Mouse (Mus musculus) heart, postnatal 36 days (tissue): Measurements from ENCODE around the gene Ranbp17. TPM values are rescaled to one million over a fixed set of nuclear protein-coding genes. Genes with fewer than 3 reads are reported as not detected.
"Not testable (repeated sequence)": the region's sequence is repeated elsewhere in the genome, so short reads cannot be mapped to it uniquely, and the experiment has no call there.

Experiments
- DNase-seq, 2 experiments: peaks; one replicate each; pipeline ENCODE4 v3.0.0; 2021 to 2022
- intact Hi-C: fragments of 180-260 bp; cut with DNase I; formaldehyde crosslinking; loops from one replicate; pipeline ENCODE4 v1.15.1; 2025
- total RNA-seq, 2 experiments: library from RNA; stranded (reverse); gene quantifications; 2 replicates each; pipeline ENCODE4 v1.2.3; 2021

Gene Ranbp17
- under 1 TPM; 0.44 to 0.89 TPM for total RNA-seq

GRCm38 (mm10) chr11:33513376-33513991 lies at the start of gene Ranbp17:
Ranbp17 (minus strand) TSS chr11:33513746.
- peak; percentile 18 to 37 for DNase-seq
- intact Hi-C loops = no loop called here

GRCm38 (mm10) chr11:33554123-33554522 lies 40.6 kb upstream of the Ranbp17 start:
- no peak for DNase-seq
- intact Hi-C loops = loop anchor here (5.0 kb wide), 1 partner anchor 377 kb away; no protein-coding TSS in a partner anchor

GRCm38 (mm10) chr11:33550861-33551560 lies 37.5 kb upstream of the Ranbp17 start:
- no peak for DNase-seq
- intact Hi-C loops = loop anchor here (5.0 kb wide), 1 partner anchor 374 kb away; no protein-coding TSS in a partner anchor

- DNase-seq = peak in 1 of 2 experiments; percentile 16
These were observed 33.8 kb upstream of the Ranbp17 start for GRCm38 (mm10) chr11:33547386-33547785.

GRCm38 (mm10) chr11:33544945-33545344 lies 31.4 kb upstream of the Ranbp17 start:
- intact Hi-C loops = no loop called here
- DNase-seq = no peak

More at GRCm38 (mm10) chr11:33547386-33547785, 33.8 kb upstream of the Ranbp17 start:
- intact Hi-C loops = no loop called here

GRCm38 (mm10) chr11:33544121-33544520 lies 30.6 kb upstream of the Ranbp17 start:
- intact Hi-C loops = no loop called here

GRCm38 (mm10) chr11:33537390-33538125 lies 24.0 kb upstream of the Ranbp17 start:
- intact Hi-C loops = no loop called here

More at GRCm38 (mm10) chr11:33544121-33544520, 30.6 kb upstream of the Ranbp17 start:
- DNase-seq = no peak

GRCm38 (mm10) chr11:33536636-33537035 lies 23.1 kb upstream of the Ranbp17 start:
- intact Hi-C loops = no loop called here
- no peak for DNase-seq

More at GRCm38 (mm10) chr11:33537390-33538125, 24.0 kb upstream of the Ranbp17 start:
- no peak for DNase-seq

- DNase-seq = no peak
- intact Hi-C loops = no loop called here
These were observed 21.0 kb upstream of the Ranbp17 start for GRCm38 (mm10) chr11:33534541-33534940.

GRCm38 (mm10) chr11:33533577-33533976 lies 20.0 kb upstream of the Ranbp17 start:
- intact Hi-C loops = no loop called here
- no peak for DNase-seq

GRCm38 (mm10) chr11:33529576-33529975 lies 16.0 kb upstream of the Ranbp17 start:
- intact Hi-C loops = no loop called here
- no peak for DNase-seq

GRCm38 (mm10) chr11:33512854-33513375 lies 631 bp downstream of the Ranbp17 start:
- peak; percentile 30 to 58 for DNase-seq
- intact Hi-C loops = no loop called here

- intact Hi-C loops = no loop called here
- no peak for DNase-seq
These were observed 4.1 kb downstream of the Ranbp17 start for GRCm38 (mm10) chr11:33509401-33509800.

GRCm38 (mm10) chr11:33485746-33486145 lies 27.8 kb downstream of the Ranbp17 start:
- no peak for DNase-seq
- intact Hi-C loops = no loop called here

- DNase-seq = no peak
- intact Hi-C loops = no loop called here
These were observed 33.1 kb downstream of the Ranbp17 start for GRCm38 (mm10) chr11:33480410-33480809.

- DNase-seq = no peak
- intact Hi-C loops = no loop called here
These were observed 34.3 kb downstream of the Ranbp17 start for GRCm38 (mm10) chr11:33479209-33479608.

GRCm38 (mm10) chr11:33476634-33477033 lies 36.9 kb downstream of the Ranbp17 start:
- intact Hi-C loops = no loop called here
- DNase-seq = no peak

- DNase-seq = no peak
- intact Hi-C loops = no loop called here
These were observed 52.4 kb downstream of the Ranbp17 start for GRCm38 (mm10) chr11:33461172-33461571.

- no peak for DNase-seq
- intact Hi-C loops = no loop called here
These were observed 59.5 kb downstream of the Ranbp17 start for GRCm38 (mm10) chr11:33454069-33454468.

GRCm38 (mm10) chr11:33433813-33434212 lies 79.7 kb downstream of the Ranbp17 start:
- intact Hi-C loops = no loop called here
- no peak for DNase-seq

GRCm38 (mm10) chr11:33428238-33428637 lies 85.3 kb downstream of the Ranbp17 start:
- intact Hi-C loops, DNase-seq: not testable (repeated sequence)
